Mouse (Mus musculus): ENCODE data around the gene Sct. TPM values are rescaled to one million over a fixed set of nuclear protein-coding genes. Genes with fewer than 3 reads are reported as not detected.

Gene Sct
- total RNA-seq, 2 experiments from 2014 or later = not detected

GRCm38 (mm10) chr7:141231551-141231950 lies 47.4 kb downstream of the Sct start:
- no peak for ATAC-seq (replicated peaks; ENCODE audit: poor library complexity)

- ATAC-seq (replicated peaks; ENCODE audit: poor library complexity) = no peak
Observed at GRCm38 (mm10) chr7:141231111-141231510, 47.8 kb downstream of the Sct start.

- no peak for ATAC-seq (replicated peaks; ENCODE audit: poor library complexity)
Observed at GRCm38 (mm10) chr7:141230570-141230969, 48.4 kb downstream of the Sct start.

GRCm38 (mm10) chr7:141229702-141230101 lies 49.2 kb downstream of the Sct start:
- no peak for ATAC-seq (replicated peaks; ENCODE audit: poor library complexity)

Other genes starting within 250 kb of the Sct start
- 0.84 and 1.3 TPM in 2 replicates for gene B4galnt4, start 218.0 kb downstream of the Sct start, total RNA-seq (2015)
- 1.5 and 2.8 TPM in 2 replicates for gene B4galnt4, start 218.0 kb downstream of the Sct start, total RNA-seq (2017)
- gene Pkp3, start 200.9 kb downstream of the Sct start, total RNA-seq (2015) = 1.0 and 2.2 TPM in 2 replicates
- gene Pkp3, start 200.9 kb downstream of the Sct start, total RNA-seq (2017) = 0.10 and 1.1 TPM in 2 replicates
- 12.3 and 12.6 TPM in 2 replicates for gene Sigirr, start 178.6 kb downstream of the Sct start, total RNA-seq (2015)
- gene Sigirr, start 178.6 kb downstream of the Sct start, total RNA-seq (2017) = 5.8 and 14.0 TPM in 2 replicates
- not detected in 2 replicates for gene Ano9, start 161.3 kb downstream of the Sct start, total RNA-seq (2015)
- not detected in 2 replicates for gene Ano9, start 161.3 kb downstream of the Sct start, total RNA-seq (2017)
- 5.8 and 9.2 TPM in 2 replicates for gene Ptdss2, start 156.8 kb downstream of the Sct start, total RNA-seq (2015)
- gene Ptdss2, start 156.8 kb downstream of the Sct start, total RNA-seq (2017) = 5.7 and 5.8 TPM in 2 replicates
- gene Rnh1, start 106.3 kb downstream of the Sct start, total RNA-seq (2015) = 36.0 and 41.3 TPM in 2 replicates
- 43.4 and 57.6 TPM in 2 replicates for gene Rnh1, start 106.3 kb downstream of the Sct start, total RNA-seq (2017)
- 30.5 and 40.6 TPM in 2 replicates for gene Hras, start 85.1 kb downstream of the Sct start, total RNA-seq (2015)
- 19.9 and 23.7 TPM in 2 replicates for gene Hras, start 85.1 kb downstream of the Sct start, total RNA-seq (2017)
- 0.39 and 0.84 TPM in 2 replicates for gene Lrrc56, start 85.0 kb downstream of the Sct start, total RNA-seq (2015)
- 0.50 and 3.4 TPM in 2 replicates for gene Lrrc56, start 85.0 kb downstream of the Sct start, total RNA-seq (2017)
- 0.20 and 0.89 TPM in 2 replicates for gene Lmntd2, start 65.1 kb downstream of the Sct start, total RNA-seq (2015)
- 0.10 TPM in 1 of 2 replicates, not detected in the other for gene Lmntd2, start 65.1 kb downstream of the Sct start, total RNA-seq (2017)
- gene Rassf7, start 63.3 kb downstream of the Sct start, total RNA-seq (2015) = 3.2 and 4.3 TPM in 2 replicates
- gene Rassf7, start 63.3 kb downstream of the Sct start, total RNA-seq (2017) = 2.2 and 6.6 TPM in 2 replicates
- gene Phrf1, start 50.3 kb downstream of the Sct start, total RNA-seq (2015) = 51.0 and 53.0 TPM in 2 replicates
- 60.4 and 62.2 TPM in 2 replicates for gene Phrf1, start 50.3 kb downstream of the Sct start, total RNA-seq (2017)
- 2.4 and 3.0 TPM in 2 replicates for gene Irf7, start 12.7 kb downstream of the Sct start, total RNA-seq (2015)
- gene Irf7, start 12.7 kb downstream of the Sct start, total RNA-seq (2017) = 2.9 and 4.7 TPM in 2 replicates
- gene Cdhr5, start 2.3 kb downstream of the Sct start, total RNA-seq (2015) = not detected in 2 replicates
- not detected in 2 replicates for gene Cdhr5, start 2.3 kb downstream of the Sct start, total RNA-seq (2017)
- not detected in 2 replicates for gene Drd4, start 12.9 kb upstream of the Sct start, total RNA-seq (2015)
- gene Drd4, start 12.9 kb upstream of the Sct start, total RNA-seq (2017) = not detected in 2 replicates
- gene Deaf1, start 48.6 kb upstream of the Sct start, total RNA-seq (2015) = 33.6 and 33.7 TPM in 2 replicates
- 19.8 and 23.0 TPM in 2 replicates for gene Deaf1, start 48.6 kb upstream of the Sct start, total RNA-seq (2017)
- gene Tmem80, start 48.6 kb upstream of the Sct start, total RNA-seq (2015) = 11.1 and 11.7 TPM in 2 replicates
- gene Tmem80, start 48.6 kb upstream of the Sct start, total RNA-seq (2017) = 9.1 and 9.2 TPM in 2 replicates
- gene Eps8l2, start 59.7 kb upstream of the Sct start, total RNA-seq (2015) = 0.67 TPM in 1 of 2 replicates, not detected in the other
- not detected in 2 replicates for gene Eps8l2, start 59.7 kb upstream of the Sct start, total RNA-seq (2017)
- 103 and 117 TPM in 2 replicates for gene Taldo1, start 113.1 kb upstream of the Sct start, total RNA-seq (2015)
- gene Taldo1, start 113.1 kb upstream of the Sct start, total RNA-seq (2017) = 508 and 513 TPM in 2 replicates
- 21.9 and 25.9 TPM in 2 replicates for gene Gatd1, start 135.0 kb upstream of the Sct start, total RNA-seq (2015)
- gene Gatd1, start 135.0 kb upstream of the Sct start, total RNA-seq (2017) = 13.5 and 16.3 TPM in 2 replicates
- not detected in 2 replicates for gene Cend1, start 150.4 kb upstream of the Sct start, total RNA-seq (2015)
- not detected in 2 replicates for gene Cend1, start 150.4 kb upstream of the Sct start, total RNA-seq (2017)
- gene Slc25a22, start 158.8 kb upstream of the Sct start, total RNA-seq (2015) = 15.5 and 19.8 TPM in 2 replicates
- gene Slc25a22, start 158.8 kb upstream of the Sct start, total RNA-seq (2017) = 4.4 and 5.3 TPM in 2 replicates
- gene Pidd1, start 164.9 kb upstream of the Sct start, total RNA-seq (2015) = 14.2 and 14.4 TPM in 2 replicates
- gene Pidd1, start 164.9 kb upstream of the Sct start, total RNA-seq (2017) = 9.7 and 11.2 TPM in 2 replicates
- 2,968 and 3,129 TPM in 2 replicates for gene Rplp2, start 168.2 kb upstream of the Sct start, total RNA-seq (2015)
- 2,070 and 2,265 TPM in 2 replicates for gene Rplp2, start 168.2 kb upstream of the Sct start, total RNA-seq (2017)
- 44.5 and 44.9 TPM in 2 replicates for gene Pnpla2, start 176.1 kb upstream of the Sct start, total RNA-seq (2015)
- gene Pnpla2, start 176.1 kb upstream of the Sct start, total RNA-seq (2017) = 15.6 and 20.1 TPM in 2 replicates
- gene Cracr2b, start 182.0 kb upstream of the Sct start, total RNA-seq (2015) = 8.6 and 8.9 TPM in 2 replicates
- gene Cracr2b, start 182.0 kb upstream of the Sct start, total RNA-seq (2017) = 11.4 and 16.6 TPM in 2 replicates
- gene Cd151, start 188.3 kb upstream of the Sct start, total RNA-seq (2015) = 11.0 and 14.7 TPM in 2 replicates
- gene Cd151, start 188.3 kb upstream of the Sct start, total RNA-seq (2017) = 14.5 and 22.1 TPM in 2 replicates
- 31.3 and 40.2 TPM in 2 replicates for gene Polr2l, start 196.0 kb upstream of the Sct start, total RNA-seq (2015)
- gene Polr2l, start 196.0 kb upstream of the Sct start, total RNA-seq (2017) = 45.0 and 46.7 TPM in 2 replicates
- 18.3 and 23.9 TPM in 2 replicates for gene Tspan4, start 196.1 kb upstream of the Sct start, total RNA-seq (2015)
- gene Tspan4, start 196.1 kb upstream of the Sct start, total RNA-seq (2017) = 38.2 and 39.1 TPM in 2 replicates

Data from megakaryocyte progenitor cell, adult 5-6 weeks (primary cell).